Mouse (Mus musculus) left cerebral cortex, postnatal 25 days (tissue): ENCODE data around the gene Pakap. TPM values are rescaled to one million over a fixed set of nuclear protein-coding genes. Genes with fewer than 3 reads are reported as not detected.

Source experiments
- DNase-seq, 2 experiments: peaks; one replicate each; pipeline ENCODE4 v3.0.0; 2022; ENCODE audit warnings: low spot score in 2 of 2, mixed read lengths in 1 of 2
- intact Hi-C: fragments of 180-260 bp; cut with DNase I; formaldehyde crosslinking; loops from one replicate; pipeline ENCODE4 v1.15.1; 2025
- total RNA-seq, 2 experiments: library from RNA; stranded (reverse); gene quantifications; 2 replicates each; pipeline ENCODE4 v1.2.3; 2021

Pakap gene
- total RNA-seq, 2 experiments from 2014 or later, result 15.8 to 18.0 TPM

DNA sequence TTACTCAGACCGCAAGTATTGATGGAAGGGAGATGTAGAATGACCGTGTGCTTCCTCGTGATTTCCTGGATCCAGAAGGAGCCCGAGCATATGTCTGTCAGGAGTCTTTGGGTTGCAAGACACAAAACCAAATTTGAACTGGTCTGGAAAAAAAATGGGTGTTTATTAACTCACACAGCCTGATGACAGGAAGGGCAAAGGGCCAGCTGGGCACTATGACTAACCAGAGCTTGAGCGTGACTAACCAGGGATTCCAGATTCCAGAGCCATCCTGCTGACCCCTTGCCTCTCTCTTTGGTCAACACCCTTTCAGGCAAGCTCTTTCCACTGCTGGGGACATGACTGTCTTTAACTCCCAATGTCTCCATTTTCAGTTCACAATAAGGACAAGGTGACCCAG is 167.4 kb downstream of the Pakap start:
- no peak for DNase-seq
- intact Hi-C loops, result no loop called here

DNA sequence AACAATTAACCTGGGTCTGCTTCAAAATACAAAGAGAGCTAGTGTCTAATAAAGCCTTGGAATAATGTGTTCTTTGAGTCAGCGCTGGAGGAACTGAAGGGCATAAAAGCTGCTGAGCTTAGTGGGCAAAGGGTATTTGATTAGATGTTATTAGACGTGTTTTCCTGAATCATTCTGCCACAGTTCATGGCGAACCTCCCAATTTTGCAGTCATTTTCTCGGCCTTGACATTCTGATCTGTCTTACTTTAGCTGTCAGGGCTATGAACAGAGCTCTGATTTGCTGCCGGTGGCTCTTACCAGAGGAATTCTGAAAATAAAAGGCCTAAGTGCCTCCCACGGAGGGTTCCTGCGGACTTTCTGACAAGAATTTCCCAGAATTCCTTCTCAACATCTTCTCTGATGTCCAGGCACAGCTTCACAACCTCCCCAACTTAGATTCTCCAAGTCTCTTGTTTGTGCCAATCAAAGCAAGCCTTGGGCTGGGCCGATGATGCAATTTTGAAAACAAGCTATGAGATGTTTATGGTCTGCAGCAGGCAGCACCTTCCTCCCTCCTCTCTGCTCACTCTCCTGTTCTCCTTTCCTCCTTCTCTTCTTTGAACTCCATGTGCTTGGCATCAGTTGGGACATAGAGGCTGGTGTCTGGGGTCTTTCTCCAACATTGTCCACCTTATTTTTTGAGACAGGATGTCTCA is 171.0 kb downstream of the Pakap start:
- no peak for DNase-seq
- intact Hi-C loops, result no loop called here

DNA sequence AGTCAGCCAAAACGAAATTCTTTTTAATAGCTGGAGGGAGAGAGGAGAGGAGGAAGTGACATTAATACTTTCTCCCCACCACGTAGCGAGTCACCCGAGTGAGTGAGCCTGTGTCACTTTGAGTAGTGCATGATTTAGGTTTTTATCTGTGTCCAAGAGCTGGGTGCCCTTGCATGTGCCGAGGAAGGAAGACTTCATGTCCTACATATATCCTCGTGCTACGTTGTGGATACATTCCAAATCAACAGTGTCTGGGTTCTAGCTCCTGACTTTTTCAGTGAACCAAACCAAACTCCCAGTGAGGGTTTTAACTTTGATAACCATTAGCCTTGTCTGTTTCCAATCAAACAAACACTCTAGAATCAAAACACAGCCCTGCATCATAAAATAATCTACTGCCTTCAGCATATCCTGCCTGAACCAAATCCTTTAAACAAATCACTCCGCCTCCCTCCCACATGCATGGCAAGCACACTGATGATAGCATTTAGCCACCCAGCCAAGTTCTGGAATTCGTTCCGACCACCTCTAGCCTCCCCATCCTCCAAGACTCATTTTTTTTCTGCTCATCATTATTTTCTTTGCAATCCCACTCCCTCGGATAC is 175.4 kb downstream of the Pakap start:
- DNase-seq, result no peak
- intact Hi-C loops, result no loop called here

DNA sequence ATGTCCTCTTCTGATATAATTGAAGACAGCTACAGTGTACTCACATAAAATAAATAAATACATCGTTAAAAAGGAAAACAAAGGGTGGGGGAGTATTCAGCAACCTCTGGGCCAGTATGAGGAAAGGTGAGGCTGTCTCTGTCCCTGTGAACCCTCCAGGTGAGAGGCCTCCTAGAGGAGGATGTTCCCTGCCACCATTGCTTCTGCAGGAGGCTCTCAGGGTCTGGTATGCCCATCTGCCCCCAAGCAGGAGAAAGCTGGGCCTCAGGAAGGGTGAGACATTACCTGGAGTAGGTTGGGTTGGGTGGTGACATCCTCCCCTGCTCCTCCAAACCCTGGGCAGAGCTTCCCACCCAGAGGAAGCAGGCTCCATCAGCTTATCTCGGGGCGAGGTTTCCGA is 182.7 kb downstream of the Pakap start:
- intact Hi-C loops, result no loop called here

DNA sequence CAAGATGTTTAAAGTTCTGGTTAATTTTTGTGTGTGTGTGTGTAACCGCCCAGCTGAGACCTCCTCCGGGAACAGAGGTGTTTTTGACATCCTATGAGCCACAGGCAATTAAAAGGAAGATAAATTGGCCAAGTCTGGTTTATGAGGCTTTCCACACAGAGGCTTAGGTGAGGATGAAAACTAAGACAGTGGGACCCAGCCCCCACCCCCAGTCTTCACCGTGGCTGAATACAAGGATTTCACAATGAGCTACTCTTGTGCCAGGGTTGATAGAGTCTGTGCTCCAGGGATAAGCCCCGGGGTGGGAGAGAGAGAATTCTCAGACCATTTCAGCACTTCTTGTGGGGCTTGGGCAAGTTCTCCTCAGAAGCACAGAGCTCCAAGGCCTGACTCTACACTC is 183.1 kb downstream of the Pakap start:
- intact Hi-C loops, result no loop called here
- DNase-seq, result no peak

More for the DNA sequence above, 182.7 kb downstream of the Pakap start:
- DNase-seq, result no peak

DNA sequence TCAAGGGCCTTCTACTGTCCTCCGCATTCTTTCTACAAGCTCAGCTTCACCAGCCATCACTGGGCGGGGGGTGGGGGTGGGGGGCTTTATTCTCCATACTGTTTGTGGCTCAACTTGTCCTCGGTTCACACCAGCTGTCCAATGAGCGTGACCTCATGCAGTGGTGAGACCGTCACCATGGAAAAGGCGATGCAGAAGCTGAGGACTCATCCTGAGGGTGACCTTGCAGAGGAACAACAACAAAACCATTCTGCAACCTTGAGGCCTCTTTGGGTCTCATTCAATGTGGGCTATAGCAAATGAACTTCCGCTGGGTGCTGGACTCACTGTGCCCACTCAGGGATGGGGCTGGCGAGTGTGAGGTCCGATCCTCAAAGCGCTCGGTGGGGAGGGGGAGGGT is 183.6 kb downstream of the Pakap start:
- intact Hi-C loops, result no loop called here

DNA sequence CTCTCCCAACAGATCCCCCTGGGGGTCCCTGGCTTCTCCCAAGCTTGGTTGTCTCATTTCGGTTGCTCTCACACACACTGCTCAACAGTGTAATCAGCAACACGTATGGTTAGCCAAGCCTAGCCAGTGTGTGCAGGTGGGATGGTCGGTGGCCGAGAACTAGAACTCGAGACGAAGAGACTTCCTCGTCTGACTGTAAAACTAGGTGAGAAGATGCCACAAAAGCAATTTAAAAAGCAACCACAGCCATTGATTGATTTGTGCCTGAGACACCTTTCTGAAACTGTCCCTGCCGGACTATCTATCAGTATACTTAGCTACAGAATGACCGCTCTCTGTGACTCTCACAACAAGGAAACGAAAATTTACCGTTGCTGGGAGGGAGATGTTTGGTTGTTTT is 187.1 kb downstream of the Pakap start:
- no peak for DNase-seq
- intact Hi-C loops, result no loop called here

More for the DNA sequence above, 183.6 kb downstream of the Pakap start:
- DNase-seq, result no peak

DNA sequence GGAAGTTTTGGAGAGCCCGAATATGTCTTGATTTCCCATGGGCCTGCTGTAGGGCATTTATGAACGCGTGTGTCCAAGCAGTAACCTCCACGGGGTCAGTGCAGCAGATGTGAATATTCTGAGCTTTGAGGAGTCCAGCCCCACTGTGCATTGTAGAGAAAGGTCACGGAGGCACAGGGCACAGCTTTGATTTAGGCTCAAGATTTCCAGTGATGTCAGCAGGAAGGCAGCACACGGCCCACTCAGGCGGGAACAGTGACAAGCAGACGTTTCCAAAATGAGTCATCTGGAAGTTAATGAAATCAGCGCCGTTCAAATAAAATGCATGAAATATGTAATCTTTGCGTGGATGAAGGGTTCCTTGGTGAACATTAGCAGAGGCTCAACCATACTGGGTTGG is 190.0 kb downstream of the Pakap start:
- peak in 1 of 2 experiments; percentile 14 for DNase-seq
- intact Hi-C loops, result no loop called here

DNA sequence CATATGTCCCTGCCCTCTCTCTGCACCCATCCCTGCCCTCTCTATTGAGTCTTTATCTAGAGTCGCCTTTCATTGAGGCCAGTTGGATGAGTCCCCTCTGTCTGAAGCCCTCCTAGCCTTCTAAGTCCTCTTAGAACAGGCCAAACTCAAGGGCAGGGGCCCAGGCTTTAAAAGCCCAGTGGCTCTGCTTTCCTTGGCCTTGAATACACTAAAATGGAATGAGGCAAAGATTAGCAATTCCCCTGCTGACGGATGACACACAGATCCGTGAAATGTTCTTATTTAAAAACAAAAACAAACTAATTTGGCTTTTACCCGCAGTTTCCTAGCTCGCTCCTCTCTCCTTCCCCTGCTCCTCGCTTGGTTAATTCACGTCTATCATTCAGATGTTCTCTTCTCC is 194.4 kb downstream of the Pakap start:
- intact Hi-C loops, result no loop called here
- no peak for DNase-seq

DNA sequence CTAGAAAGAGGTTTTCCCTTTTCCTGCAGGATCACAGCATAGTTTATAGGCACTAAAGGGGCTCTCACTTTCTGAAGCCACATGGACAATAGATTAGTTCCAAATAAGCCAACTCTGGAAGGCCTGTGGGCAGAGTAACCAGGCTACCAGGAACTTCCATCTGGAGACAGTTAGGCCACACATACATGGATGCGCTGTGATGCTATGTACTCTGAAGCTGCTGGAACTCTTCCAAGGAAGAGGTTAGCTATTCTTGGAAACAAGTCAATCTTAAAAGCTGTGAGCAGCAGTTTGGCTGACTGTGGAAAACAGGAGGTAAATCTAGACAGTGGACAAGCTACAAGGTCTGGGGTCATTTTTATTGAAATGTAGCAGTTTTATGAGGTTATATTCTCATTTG is 196.4 kb downstream of the Pakap start:
- intact Hi-C loops, result no loop called here
- DNase-seq, result peak in 1 of 2 experiments; percentile 36

DNA sequence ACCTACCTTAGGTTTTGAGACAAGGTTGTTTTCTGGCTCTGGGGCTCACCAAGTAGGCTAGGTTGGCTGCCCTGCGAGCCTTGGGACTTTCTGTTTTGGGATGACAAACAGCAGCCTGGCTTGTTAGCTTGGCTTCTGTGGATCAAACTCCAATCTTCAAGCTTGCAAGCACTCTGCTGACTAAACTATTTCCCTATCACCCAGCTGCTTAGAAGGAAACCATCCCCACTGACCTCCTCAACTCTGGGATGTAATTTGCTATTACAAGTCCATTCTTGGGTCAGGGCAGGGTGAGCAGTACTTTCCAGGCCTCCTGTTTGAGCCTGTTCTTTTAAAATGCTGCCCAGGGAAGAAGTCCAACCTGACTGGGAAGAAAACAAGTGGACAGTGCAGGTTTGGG is 196.9 kb downstream of the Pakap start:
- DNase-seq, result no peak
- intact Hi-C loops, result no loop called here

DNA sequence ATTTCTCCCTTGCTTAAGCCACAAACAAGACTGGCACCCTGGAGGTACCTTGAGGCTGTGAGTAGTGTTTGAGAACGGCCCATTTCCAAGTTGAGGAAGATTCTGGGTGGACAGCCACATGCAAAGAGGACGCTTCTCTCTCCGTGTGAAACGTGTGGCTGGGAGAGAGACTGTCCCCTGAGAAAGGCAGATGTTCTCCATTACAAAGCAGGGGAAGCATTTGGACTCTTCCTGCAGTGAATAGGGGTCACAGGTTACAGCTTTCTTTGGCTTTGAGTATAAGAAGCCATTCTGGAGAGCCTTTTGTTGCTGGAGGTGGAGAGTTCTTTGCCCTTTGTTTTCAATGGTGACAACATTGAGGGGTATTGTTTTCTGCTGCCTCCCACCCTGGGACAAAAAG is 197.8 kb downstream of the Pakap start:
- intact Hi-C loops, result no loop called here

DNA sequence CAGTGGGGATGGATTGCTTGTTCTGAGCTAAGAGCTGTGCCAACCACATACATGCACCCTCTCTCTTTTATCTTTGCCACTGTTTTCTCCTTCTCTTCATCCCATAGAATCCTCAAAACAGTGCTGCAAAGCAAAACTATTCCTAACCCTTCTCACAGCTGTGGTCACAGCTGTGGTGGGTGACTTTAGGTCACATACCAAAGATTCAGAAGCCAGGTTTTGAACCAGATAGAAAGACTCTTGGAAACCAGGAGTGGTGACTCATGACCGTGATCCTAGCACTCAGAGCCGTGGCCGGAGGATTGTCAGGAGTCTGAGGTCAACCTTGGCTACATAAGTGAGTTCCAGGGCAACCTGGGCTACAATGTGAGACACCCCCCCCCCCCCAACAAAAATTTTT is 201.0 kb downstream of the Pakap start:
- no peak for DNase-seq
- intact Hi-C loops, result no loop called here

More for the DNA sequence above, 197.8 kb downstream of the Pakap start:
- no peak for DNase-seq

DNA sequence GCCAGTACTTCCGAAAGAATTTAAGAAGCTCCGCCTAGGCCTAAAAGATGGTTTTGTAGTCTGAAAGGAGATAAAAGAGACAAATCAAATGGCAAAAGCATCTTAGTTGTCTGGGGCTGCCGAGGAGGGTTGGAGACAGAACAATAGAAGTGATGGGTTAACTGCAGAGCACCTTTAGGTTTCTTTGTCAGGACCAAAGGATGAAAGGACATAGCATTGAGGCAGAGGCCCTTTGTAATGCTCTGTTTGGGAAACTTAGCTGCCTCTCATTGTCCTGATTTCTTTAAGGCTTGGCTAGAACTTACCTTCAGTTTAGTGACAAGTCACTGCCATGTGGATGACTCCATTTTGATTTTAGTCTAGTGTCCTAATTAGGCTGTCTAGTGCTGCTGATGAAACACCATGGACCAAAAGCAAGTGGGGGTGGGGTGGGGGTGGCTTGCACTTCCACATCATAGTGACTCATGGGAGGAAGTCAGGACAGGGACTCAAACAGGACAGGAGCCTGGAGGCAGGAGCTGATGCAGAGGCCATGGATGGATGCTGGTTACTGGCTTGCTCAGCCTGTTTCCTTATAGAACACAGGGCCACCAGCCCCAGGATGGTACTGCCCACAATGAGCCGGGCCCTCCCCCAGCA is 202.3 kb downstream of the Pakap start:
- peak in 1 of 2 experiments; percentile 7 for DNase-seq
- intact Hi-C loops, result no loop called here

DNA sequence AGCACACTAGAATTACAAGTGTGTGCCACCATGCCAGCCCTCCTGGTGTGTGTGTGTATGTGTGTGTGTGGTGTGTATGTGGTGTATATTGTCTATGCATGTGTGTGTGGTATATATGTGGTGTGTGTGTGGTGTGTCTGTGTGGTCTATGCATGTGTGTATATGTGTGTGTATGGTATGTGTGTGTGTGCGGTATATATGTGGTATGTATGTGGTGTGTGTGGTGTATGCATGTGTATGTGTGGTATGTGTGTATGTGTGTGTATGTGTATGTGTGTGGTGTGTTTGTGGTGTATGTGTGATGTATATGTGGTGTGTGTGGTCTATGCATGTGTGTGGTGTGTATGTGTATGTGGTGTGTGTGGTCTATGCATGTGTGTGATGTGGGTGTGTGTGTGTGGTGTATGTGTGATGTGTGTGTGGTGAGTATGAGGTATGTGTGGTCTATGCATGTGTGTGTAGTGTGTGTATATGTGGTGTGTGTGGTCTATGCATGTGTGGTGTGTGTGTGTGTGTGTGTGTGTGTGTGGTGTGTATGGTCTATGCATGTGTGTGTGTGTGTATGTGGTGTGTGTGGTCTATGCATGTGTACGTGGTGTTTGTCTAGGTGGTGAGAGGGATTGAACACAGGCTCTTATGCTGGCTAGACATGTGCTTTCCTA is 203.7 kb downstream of the Pakap start:
- intact Hi-C loops, result no loop called here
- no peak for DNase-seq

DNA sequence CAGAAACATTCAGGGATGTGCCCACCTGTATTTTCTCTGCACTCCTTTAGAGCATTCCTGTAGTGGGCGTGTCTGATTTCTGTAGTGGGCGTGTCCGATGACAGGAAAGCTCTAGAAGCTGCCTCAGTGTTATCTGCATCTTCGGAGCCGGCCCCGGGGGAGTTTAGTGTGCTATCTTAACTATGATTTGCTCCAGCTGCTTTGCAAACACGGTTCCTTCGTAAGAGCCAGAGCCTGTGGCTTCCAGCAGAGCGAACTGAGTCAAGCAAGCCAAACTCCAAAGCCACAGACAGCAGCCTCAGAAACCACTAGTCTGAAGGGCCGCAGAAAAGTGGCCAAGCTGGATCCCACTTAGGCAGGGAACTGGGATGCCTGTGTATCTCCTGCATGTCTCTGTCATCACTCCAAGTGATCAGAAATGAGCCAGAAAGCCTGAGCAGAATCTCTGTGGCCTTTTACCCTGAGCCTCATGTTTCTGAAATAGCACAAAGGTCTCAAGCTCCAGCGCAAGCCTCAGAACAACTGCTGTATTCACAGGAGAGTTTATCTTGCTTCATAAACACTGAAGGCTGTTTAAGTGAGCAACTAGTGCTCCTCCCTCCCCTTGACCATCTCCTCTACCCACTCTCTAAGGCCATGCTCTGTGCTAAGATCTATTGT is 205.0 kb downstream of the Pakap start:
- intact Hi-C loops, result no loop called here
- DNase-seq, result no peak

DNA sequence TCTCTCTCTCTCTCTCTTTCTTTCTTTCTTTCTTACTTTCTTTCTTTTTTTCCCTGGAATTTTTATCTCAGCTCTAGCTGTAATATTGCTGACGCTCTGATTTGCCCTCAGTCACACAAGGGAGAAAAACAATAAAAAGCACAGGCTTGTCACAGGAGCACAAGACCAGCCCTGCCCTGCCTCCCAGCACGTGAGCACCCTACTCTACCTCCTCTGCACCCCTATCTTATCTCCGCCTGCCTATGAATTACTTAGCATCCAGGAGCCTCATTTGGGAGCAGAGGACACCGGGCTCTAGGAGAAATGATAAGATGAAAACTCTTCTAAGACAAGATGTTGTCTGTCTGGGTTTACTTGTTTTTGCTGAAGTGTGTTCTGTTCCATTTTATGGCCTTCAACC is 206.5 kb downstream of the Pakap start:
- no peak for DNase-seq

DNA sequence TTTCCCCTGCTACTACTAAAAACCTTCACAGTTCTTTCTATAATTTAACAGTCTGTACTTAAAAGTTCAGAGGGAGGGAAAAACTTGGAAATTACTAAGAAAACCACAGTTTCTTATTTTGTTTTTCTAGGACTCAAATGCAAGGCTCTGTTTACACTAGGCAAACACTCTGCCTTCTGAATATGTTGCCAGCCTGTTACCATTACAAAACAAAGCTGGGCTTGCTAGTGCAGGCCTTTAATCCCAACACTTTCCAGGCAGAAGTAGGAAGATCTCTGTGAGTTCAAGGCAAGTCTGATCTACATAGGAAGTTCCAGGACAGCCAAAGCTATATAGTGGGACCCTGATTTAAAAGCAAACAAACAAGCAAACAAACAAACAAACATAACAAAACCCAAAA is 207.6 kb downstream of the Pakap start:
- no peak for DNase-seq
- intact Hi-C loops, result no loop called here

More for the DNA sequence above, 206.5 kb downstream of the Pakap start:
- intact Hi-C loops, result no loop called here

DNA sequence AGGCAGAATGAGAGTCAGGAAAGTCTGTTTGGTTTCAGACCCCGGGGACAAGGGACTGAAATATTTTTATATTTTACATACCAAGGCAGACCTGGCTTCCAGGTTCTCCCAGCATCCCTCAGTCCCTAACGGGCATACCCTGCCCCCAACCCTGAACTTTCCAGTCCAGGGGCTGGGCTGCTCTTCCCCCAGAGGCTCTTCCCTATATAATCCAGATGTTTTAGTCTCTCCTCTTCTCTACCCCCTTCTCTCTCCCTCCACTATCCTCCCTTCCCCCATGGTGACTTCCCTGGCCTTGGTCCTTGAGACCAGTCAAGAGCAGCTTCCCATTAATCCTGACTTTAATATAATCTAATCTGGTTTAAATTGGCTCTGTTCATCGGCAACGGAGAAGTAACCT is 212.4 kb downstream of the Pakap start:
- no peak for DNase-seq
- intact Hi-C loops, result no loop called here
